Mouse (Mus musculus): ENCODE data around the gene Catsper4.
A peak's percentile ranks its signal among the peaks of the same experiment; 100 is the strongest.

The Catsper4 gene

DNA sequence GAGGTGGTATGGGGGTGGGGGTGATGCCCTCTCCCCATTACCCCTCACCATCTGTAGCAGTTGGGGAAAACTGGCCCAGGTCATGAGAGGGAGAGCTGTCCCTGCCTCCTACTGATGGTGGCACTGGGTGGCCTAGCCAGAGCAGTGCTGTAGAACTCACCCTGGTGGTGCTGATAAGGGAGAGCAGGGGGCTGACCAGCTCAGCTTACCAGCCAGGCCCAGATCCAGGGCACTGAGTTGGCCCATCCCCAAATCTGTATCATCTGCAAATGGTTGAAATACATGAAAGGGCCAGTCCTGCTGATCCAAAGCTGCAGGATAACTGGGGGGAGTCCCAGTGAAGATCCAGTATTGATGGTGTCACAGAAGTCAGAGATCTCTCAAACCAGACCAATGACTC lies 45.4 kb downstream of the Catsper4 start:
- no peak for DNase-seq (ENCODE audit: low spot score in 2 of 2)

- DNase-seq (ENCODE audit: low spot score in 2 of 2): no peak
Measured at GRCm38 (mm10) chr4:134181112-134181511, 46.1 kb downstream of the Catsper4 start.

GRCm38 (mm10) chr4:134172391-134172790 lies 54.8 kb downstream of the Catsper4 start:
- DNase-seq (ENCODE audit: low spot score in 2 of 2): peak; percentile 34 to 51

GRCm38 (mm10) chr4:134166906-134167305 lies 60.3 kb downstream of the Catsper4 start:
- DNase-seq (ENCODE audit: low spot score in 2 of 2): no peak

DNA sequence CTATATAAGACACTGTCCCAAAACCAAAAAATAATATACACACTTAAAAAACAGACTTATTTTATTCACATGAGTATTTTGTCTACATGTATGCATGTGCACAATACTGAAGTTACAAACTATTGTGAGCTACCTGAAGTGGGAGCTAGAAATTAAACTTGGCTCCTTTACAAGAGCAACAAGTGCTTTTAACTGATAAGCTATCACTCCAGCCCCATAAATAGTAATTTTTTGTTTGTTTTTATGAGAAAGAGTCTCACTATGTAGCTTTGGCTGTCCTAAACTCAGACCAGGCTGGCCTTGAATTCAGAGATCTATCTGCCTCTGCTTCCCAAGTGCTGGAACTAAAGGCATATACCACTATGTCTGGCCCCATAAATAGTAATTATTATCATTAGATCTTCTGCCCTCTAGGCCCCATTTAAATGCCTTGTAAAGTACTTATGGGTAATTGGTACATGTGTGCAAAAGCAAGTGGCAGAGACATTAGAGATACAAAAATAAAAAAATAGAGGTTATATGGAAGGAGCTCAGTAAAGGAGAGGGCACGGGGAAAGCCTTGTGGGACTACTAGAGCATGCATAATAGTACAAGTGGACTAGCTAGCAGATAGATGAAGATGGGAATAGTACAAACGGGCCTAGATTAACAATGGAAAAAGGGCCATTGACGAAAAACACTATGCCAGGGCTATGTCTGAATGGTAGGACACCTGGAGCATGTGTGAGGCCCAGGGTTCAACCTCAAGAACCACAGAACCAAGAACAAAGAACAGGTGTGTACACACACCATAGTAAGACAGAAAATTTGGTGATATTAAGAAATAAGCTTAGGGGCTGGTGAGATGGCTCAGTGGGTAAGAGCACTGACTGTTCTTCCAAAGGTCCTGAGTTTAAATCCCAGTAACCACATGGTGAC lies 61.4 kb downstream of the Catsper4 start:
- no peak for DNase-seq (ENCODE audit: low spot score in 2 of 2)

DNA sequence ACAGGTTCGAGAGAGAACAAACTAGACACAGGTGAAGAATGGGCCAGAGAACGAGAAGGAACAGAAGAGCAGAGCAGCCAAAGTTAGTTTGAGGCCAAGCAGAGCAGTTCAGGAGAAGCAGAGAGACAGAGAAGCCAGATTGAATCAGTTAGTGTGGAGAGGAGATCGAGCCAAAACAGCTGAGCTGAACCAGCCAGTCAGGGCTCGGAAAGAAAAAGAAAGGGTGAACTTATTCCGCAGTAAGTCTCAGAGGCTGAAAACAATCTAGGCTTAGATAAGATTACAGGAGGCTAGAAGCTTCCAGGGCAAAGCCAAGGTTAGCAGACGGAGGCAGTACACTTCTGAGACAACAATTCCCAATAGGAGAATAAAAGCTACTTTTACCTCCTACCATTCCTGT lies 62.2 kb downstream of the Catsper4 start:
- DNase-seq (ENCODE audit: low spot score in 2 of 2): no peak

- no peak for DNase-seq (ENCODE audit: low spot score in 2 of 2)
Measured at GRCm38 (mm10) chr4:134164591-134164990, 62.6 kb downstream of the Catsper4 start.
